In the genomic region with DNA sequence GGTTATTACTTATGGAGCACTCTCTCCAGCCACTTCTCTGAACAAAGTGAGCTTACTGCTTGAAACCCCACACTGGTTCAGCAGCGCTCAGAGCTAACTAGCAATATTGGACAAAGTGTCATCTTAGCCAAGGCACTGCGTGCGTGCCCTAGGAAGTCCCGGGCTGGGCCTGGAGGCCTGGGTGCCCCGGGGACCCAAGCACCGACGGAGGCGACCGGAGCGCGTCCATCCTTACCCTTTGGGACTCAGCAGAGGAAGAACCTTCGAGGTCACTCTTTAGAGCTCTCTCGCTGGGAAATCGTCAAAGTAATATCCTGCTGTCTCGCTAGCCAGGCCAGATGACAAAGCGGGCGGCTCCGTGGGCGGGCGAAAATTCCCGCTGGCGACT, we compare ENCODE assay signal across 8 mouse cellular contexts. TPM values are rescaled to one million over a fixed set of nuclear protein-coding genes. Genes with fewer than 3 reads are reported as not detected.
A peak's percentile ranks its signal among the peaks of the same experiment; 100 is the strongest.
DNase-seq lines count a peak whose midpoint lies in the region; ATAC-seq and TF ChIP-seq lines count a peak whose summit lies in the region.

No protein-coding gene starts in this region.

- H3K4me1 ChIP-seq in forebrain, embryonic 14.5 days (ENCODE audit: control insufficient read depth, insufficient read depth, low read length): peaks cover 9% of the 10 kb centered on the region
- peaks cover 6 to 21% of the 10 kb centered on the region in 2 experiments for H3K4me1 ChIP-seq in liver, embryonic 14.5 days (replicated peaks; ENCODE audit: control insufficient read depth in 2 of 2, insufficient read depth in 2 of 2, low read length in 1 of 2)

- peak in 1 of 2 experiments; percentile 23 for DNase-seq in layer of hippocampus, adult 2 months (ENCODE audit: low spot score in 2 of 2)
- no peak for DNase-seq in layer of hippocampus, adult 18-20 months (ENCODE audit: low spot score in 2 of 2)
- peak; percentile 35 for DNase-seq in forebrain, embryonic 14.5 days (ENCODE audit: low spot score)
- peak in 2 of 3 experiments; percentile 12 to 28 for DNase-seq in liver, embryonic 14.5 days (ENCODE audit: low read depth in 3 of 3, low spot score in 3 of 3)
- no peak for DNase-seq in right cerebral cortex, postnatal 36 days (ENCODE audit: low spot score in 2 of 2)
- no peak for DNase-seq in left cerebral cortex, adult 11 months (ENCODE audit: low spot score)
- DNase-seq in right cerebral cortex, postnatal 10 days (ENCODE audit: low spot score in 2 of 2): no peak

- no peaks in the 10 kb centered on the region for H3K27me3 ChIP-seq in forebrain, embryonic 14.5 days (replicated peaks; ENCODE audit: control insufficient read depth, insufficient read depth, low read length)
- H3K27me3 ChIP-seq in liver, embryonic 14.5 days (ENCODE audit: control insufficient read depth, insufficient read depth, low read length): no peaks in the 10 kb centered on the region

- H3K36me3 ChIP-seq in forebrain, embryonic 14.5 days (ENCODE audit: control insufficient read depth, insufficient read depth, low read length): peaks cover 10% of the 10 kb centered on the region
- H3K36me3 ChIP-seq in liver, embryonic 14.5 days (replicated peaks; ENCODE audit: control insufficient read depth, insufficient read depth, low read depth): peaks cover 3% of the 10 kb centered on the region

- peak overlapping the region; percentile 66 for H3K4me2 ChIP-seq in forebrain, embryonic 14.5 days (ENCODE audit: low read length)
- H3K4me2 ChIP-seq in liver, embryonic 14.5 days (ENCODE audit: low read depth): peak overlapping the region; percentile 72

- peak overlapping the region; percentile 93 for H3K27ac ChIP-seq in layer of hippocampus, adult 2 months
- peak overlapping the region; percentile 72; the same call in 1 of the 2 replicates for H3K27ac ChIP-seq in forebrain, embryonic 14.5 days (ENCODE audit: low read depth, low read length)
- H3K27ac ChIP-seq in liver, embryonic 14.5 days: peak overlapping the region; percentile 56

- peak overlapping the region; percentile 74 for H3K9ac ChIP-seq in forebrain, embryonic 14.5 days (ENCODE audit: low read length)
- H3K9ac ChIP-seq in liver, embryonic 14.5 days (replicated peaks): peak overlapping the region; percentile 79

- peak; percentile 50 for ATAC-seq in activated CD4-positive, CD25-positive, alpha-beta regulatory T cell, adult 4 months
- ATAC-seq in forebrain, embryonic 14.5 days: peak; percentile 56
- peak; percentile 63 for ATAC-seq in liver, embryonic 14.5 days (ENCODE audit: insufficient read depth)

- no peak for TF ChIP-seq EP300 in liver, embryonic 14.5 days (IDR thresholded peaks at IDR 0.05; ENCODE audit: low read depth)

- H3K4me3 ChIP-seq in layer of hippocampus, adult 2 months: peak overlapping the region; percentile 82
- H3K4me3 ChIP-seq in forebrain, embryonic 14.5 days (ENCODE audit: low read depth, low read length): peak overlapping the region; percentile 50
- H3K4me3 ChIP-seq in liver, embryonic 14.5 days (ENCODE audit: insufficient read depth in 1 of 2, low read depth in 2 of 2, low read length in 2 of 2): peak overlapping the region; percentile 64 to 89

- no peaks in the 10 kb centered on the region for H3K9me3 ChIP-seq in forebrain, embryonic 14.5 days (replicated peaks; ENCODE audit: control insufficient read depth, low read length)
- no peaks in the 10 kb centered on the region for H3K9me3 ChIP-seq in liver, embryonic 14.5 days (ENCODE audit: control insufficient read depth, low read length)

- TF ChIP-seq CTCF in layer of hippocampus, adult 2 months (conservative IDR thresholded peaks at IDR 0.05): no peak
- no peak for TF ChIP-seq CTCF in liver, embryonic 14.5 days (IDR thresholded peaks at IDR 0.05; ENCODE audit: low read depth)

- under 1% methylated on average over 22 of the region's 22 CpGs for WGBS in forebrain, embryonic 14.5 days
- WGBS in liver, embryonic 14.5 days (ENCODE audit: insufficient replicate concordance): under 1% methylated on average over 22 of the region's 22 CpGs

RNA-seq across cellular contexts. Expression of gene Eci3, which starts 30.0 kb away (rescaled TPM):
- total RNA-seq in layer of hippocampus, adult 2 months (2021): under 1 TPM; 0.44 to 0.56 TPM
- 1 to 10 TPM in 1 of 2 experiments, under 1 TPM in 1; 0.89 to 1.1 TPM for total RNA-seq in layer of hippocampus, adult 18-20 months (2021)
- under 1 TPM in 1 of 2 experiments, not detected in 1; 0.62 TPM for polyA plus RNA-seq in activated CD4-positive, CD25-positive, alpha-beta regulatory T cell, adult 4 months (2017; shearing (Covaris generic))
- 0.19 and 0.30 TPM in 2 replicates for polyA plus RNA-seq in forebrain, embryonic 14.5 days (2014; fragmentation: Nextera tagmentation; extraction: Ambion mirVana)
- polyA plus RNA-seq in liver, embryonic 14.5 days (2012; rRNA removed): 0.03 and 0.06 TPM in 2 replicates
- 0.21 TPM in 1 of 2 replicates, not detected in the other for polyA plus RNA-seq in liver, embryonic 14.5 days (2014; fragmentation: Nextera tagmentation; extraction: Ambion mirVana)

RNA-seq across cellular contexts. Expression of gene Eci2, which starts 33.3 kb away (rescaled TPM):
- 10 to 100 TPM; 46.8 to 51.7 TPM for total RNA-seq in layer of hippocampus, adult 2 months (2021)
- total RNA-seq in layer of hippocampus, adult 18-20 months (2021): 10 to 100 TPM; 44.0 to 49.8 TPM
- 100 to 1,000 TPM; 103 to 110 TPM for polyA plus RNA-seq in activated CD4-positive, CD25-positive, alpha-beta regulatory T cell, adult 4 months (2017; shearing (Covaris generic))
- 139 and 158 TPM in 2 replicates for polyA plus RNA-seq in forebrain, embryonic 14.5 days (2014; fragmentation: Nextera tagmentation; extraction: Ambion mirVana)
- 19.5 and 27.8 TPM in 2 replicates for polyA plus RNA-seq in liver, embryonic 14.5 days (2012; rRNA removed)
- 48.4 and 48.6 TPM in 2 replicates for polyA plus RNA-seq in liver, embryonic 14.5 days (2014; fragmentation: Nextera tagmentation; extraction: Ambion mirVana)

Comparison
In these comparisons a context has a peak if more than half of its experiments do, and no peak if none do; other contexts are left out.
1. DNase-seq: peak in forebrain, embryonic 14.5 days (single experiment) and liver, embryonic 14.5 days (2 of 3); none in layer of hippocampus, adult 18-20 months (0 of 2), right cerebral cortex, postnatal 36 days (0 of 2), left cerebral cortex, adult 11 months (single experiment) and right cerebral cortex, postnatal 10 days (0 of 2).
2. Peak in every context shown above with its lines, with median percentiles within 50 percentile points of each other: H3K27ac ChIP-seq, H3K4me3 ChIP-seq and ATAC-seq.